Mouse (Mus musculus) ovary, postnatal 36 days (tissue): ENCODE measurements at regions not wholly inside any gene's neighbourhood (a gene's known extent, or its start where the extent isn't known, plus 50 kb on each side); places are given as distances from the start of the nearest gene placed in this dataset.

Source experiments
- DNase-seq: peaks from one replicate; pipeline ENCODE4 v3.0.0; 2022; ENCODE audit warnings: low spot score, mixed read lengths

- DNase-seq = no peak
Observed at GRCm38 (mm10) chr1:81516575-81517210, 439.9 kb downstream of the Nyap2 start.

- no peak for DNase-seq
Observed at GRCm38 (mm10) chr1:81520420-81521273, 443.9 kb downstream of the Nyap2 start.

- no peak for DNase-seq
Observed at GRCm38 (mm10) chr1:81522929-81523328, 446.2 kb downstream of the Nyap2 start.

GRCm38 (mm10) chr1:81525821-81526220, 449.1 kb downstream of the Nyap2 start:
- no peak for DNase-seq

- no peak for DNase-seq
Observed at GRCm38 (mm10) chr1:81537836-81538235, 461.1 kb downstream of the Nyap2 start.

- no peak for DNase-seq
Observed at GRCm38 (mm10) chr1:81539591-81540311, 463.0 kb downstream of the Nyap2 start.

- no peak for DNase-seq
Observed at GRCm38 (mm10) chr1:81548906-81549305, 472.2 kb downstream of the Nyap2 start.

GRCm38 (mm10) chr1:81549706-81550105, 473.0 kb downstream of the Nyap2 start:
- DNase-seq = no peak

GRCm38 (mm10) chr1:81552731-81553130, 476.0 kb downstream of the Nyap2 start:
- DNase-seq = no peak

- DNase-seq = no peak
Observed at GRCm38 (mm10) chr1:81576965-81577664, 500.4 kb downstream of the Nyap2 start.

GRCm38 (mm10) chr1:81577665-81578201, 501.0 kb downstream of the Nyap2 start:
- DNase-seq = no peak

GRCm38 (mm10) chr1:81581208-81581607, 504.5 kb downstream of the Nyap2 start:
- DNase-seq = no peak

GRCm38 (mm10) chr1:81587780-81588307, 511.1 kb downstream of the Nyap2 start:
- DNase-seq = no peak

GRCm38 (mm10) chr1:81591623-81592022, 514.9 kb downstream of the Nyap2 start:
- no peak for DNase-seq

GRCm38 (mm10) chr1:81593280-81594182, 516.8 kb downstream of the Nyap2 start:
- DNase-seq = peak; percentile 46

GRCm38 (mm10) chr1:81594183-81594515, 517.4 kb downstream of the Nyap2 start:
- DNase-seq = no peak

GRCm38 (mm10) chr1:81594606-81595005, 517.9 kb downstream of the Nyap2 start:
- no peak for DNase-seq

- no peak for DNase-seq
Observed at GRCm38 (mm10) chr1:81608772-81609171, 532.0 kb downstream of the Nyap2 start.

GRCm38 (mm10) chr1:81618880-81619279, 542.1 kb downstream of the Nyap2 start:
- no peak for DNase-seq

GRCm38 (mm10) chr1:81624141-81624540, 547.4 kb downstream of the Nyap2 start:
- no peak for DNase-seq

GRCm38 (mm10) chr1:81632704-81633103, 556.0 kb downstream of the Nyap2 start:
- DNase-seq = no peak
